Mouse (Mus musculus) cortical plate, adult 2 months (tissue): ENCODE data around the gene Timp3. TPM values are rescaled to one million over a fixed set of nuclear protein-coding genes. Genes with fewer than 3 reads are reported as not detected.
"Not testable (repeated sequence)": the region's sequence is repeated elsewhere in the genome, so short reads cannot be mapped to it uniquely, and the experiment has no call there.

Experiments
- H3K27ac ChIP-seq: fragments of 200-500 bp; 2 replicates; pipeline ENCODE4 v1.5.1; 2012; ENCODE audit warnings: low read length, control low read depth, inconsistent platforms; ENCODE audit not compliant: insufficient read depth
- H3K4me1 ChIP-seq: fragments of 200-500 bp; 2 replicates; pipeline ENCODE4 v1.6.1; 2011; ENCODE audit warnings: low read length; ENCODE audit not compliant: control insufficient read depth, insufficient read depth
- H3K4me3 ChIP-seq: fragments of 200-500 bp; 2 replicates; pipeline ENCODE4 v1.5.1; 2011; ENCODE audit warnings: mild to moderate bottlenecking, low read length, control low read depth; ENCODE audit not compliant: insufficient read depth
- CTCF ChIP-seq: fragments of 200-500 bp; IDR thresholded peaks from 2 replicates; pipeline ENCODE4 v1.5.1; 2011; ENCODE audit warnings: mild to moderate bottlenecking, control low read depth, low read length; ENCODE audit not compliant: insufficient read depth; ENCODE audit errors: extremely low read depth
- POLR2A ChIP-seq: fragments of 200-500 bp; IDR thresholded peaks from 2 replicates; pipeline ENCODE4 v1.6.1; 2011; ENCODE audit warnings: mild to moderate bottlenecking, low read length, control low read depth; ENCODE audit not compliant: insufficient read depth; ENCODE audit errors: extremely low read depth
- polyA plus RNA-seq: library from polyadenylated mRNA; depleted of rRNA; stranded (reverse); fragments of >200 nt; gene quantifications from 2 replicates; pipeline ENCODE4 v1.2.3, GENCODE M21; 2012

The Timp3 gene
- polyA plus RNA-seq, 1 experiment, result 55.0 TPM

DNA sequence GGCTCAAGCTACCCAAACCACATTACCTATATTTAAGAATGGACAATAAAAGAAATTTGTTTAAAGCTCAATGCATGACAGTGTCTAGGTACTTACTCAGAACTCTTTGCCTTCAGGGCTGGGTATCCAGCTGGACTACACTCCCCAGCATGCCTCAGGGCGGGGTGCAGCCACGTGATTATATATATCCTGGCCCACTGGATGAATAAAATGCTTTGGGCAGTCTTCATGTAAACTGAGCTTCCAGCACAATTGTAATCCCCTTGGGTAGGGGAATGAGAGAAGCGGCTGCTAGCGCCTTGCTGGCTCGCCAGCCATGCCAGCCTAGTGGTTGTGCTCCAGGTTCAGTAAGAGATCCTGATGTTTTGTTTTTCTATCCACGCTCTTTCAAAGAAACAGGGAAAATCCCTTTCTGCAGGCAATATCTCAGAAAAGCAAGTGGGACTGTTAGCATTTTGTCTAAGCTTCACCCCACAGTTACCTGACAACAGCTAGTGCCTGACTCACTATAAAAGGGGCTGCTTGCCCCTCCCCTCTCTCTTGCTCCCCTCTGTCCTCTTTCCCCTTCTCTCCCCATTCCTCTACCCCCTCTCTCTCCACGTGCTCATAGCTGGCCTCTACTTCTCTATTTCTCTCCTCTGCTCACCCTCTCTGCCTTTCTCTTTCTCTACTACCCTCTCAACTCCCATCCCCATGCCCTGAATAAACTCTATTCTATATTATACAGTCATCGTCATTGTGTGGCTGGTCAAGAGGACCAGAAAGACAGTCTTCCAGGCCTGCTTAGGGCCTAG is 76.4 kb downstream of the Timp3 start:
- Histone ChIP-seq H3K27ac (no peak overlapping the region), H3K4me3 (no peak overlapping the region), H3K4me1 (no peaks in the 10 kb centered on the region)
- TF ChIP-seq CTCF (no peak), POLR2A (no peak)

- not testable (repeated sequence) for H3K4me1 ChIP-seq, H3K4me3 ChIP-seq, H3K27ac ChIP-seq
Measured at GRCm38 (mm10) chr10:86378803-86379202, 78.6 kb downstream of the Timp3 start.

- Histone ChIP-seq H3K4me1 (no peaks in the 10 kb centered on the region), H3K27ac (no peak overlapping the region), H3K4me3 (no peak overlapping the region)
- TF ChIP-seq POLR2A (no peak), CTCF (no peak)
Measured at GRCm38 (mm10) chr10:86380626-86381025, 80.5 kb downstream of the Timp3 start.

- TF ChIP-seq POLR2A, result no peak
- no peak for TF ChIP-seq CTCF
- H3K4me1 ChIP-seq, result no peaks in the 10 kb centered on the region
- H3K4me3 ChIP-seq, result no peak overlapping the region
- no peak overlapping the region for H3K27ac ChIP-seq
Measured at GRCm38 (mm10) chr10:86381150-86381921, 81.2 kb downstream of the Timp3 start.

- H3K27ac ChIP-seq, result no peak overlapping the region
- no peak overlapping the region for H3K4me3 ChIP-seq
- H3K4me1 ChIP-seq, result no peaks in the 10 kb centered on the region
- TF ChIP-seq POLR2A (no peak), CTCF (no peak)
Measured at GRCm38 (mm10) chr10:86381922-86382260, 81.7 kb downstream of the Timp3 start.

- no peak overlapping the region for H3K27ac ChIP-seq
- H3K4me3 ChIP-seq, result no peak overlapping the region
- TF ChIP-seq CTCF (no peak), POLR2A (no peak)
- peaks cover 3% of the 10 kb centered on the region; the same call in 1 of the 2 replicates for H3K4me1 ChIP-seq
Measured at GRCm38 (mm10) chr10:86384655-86385054, 84.5 kb downstream of the Timp3 start.

DNA sequence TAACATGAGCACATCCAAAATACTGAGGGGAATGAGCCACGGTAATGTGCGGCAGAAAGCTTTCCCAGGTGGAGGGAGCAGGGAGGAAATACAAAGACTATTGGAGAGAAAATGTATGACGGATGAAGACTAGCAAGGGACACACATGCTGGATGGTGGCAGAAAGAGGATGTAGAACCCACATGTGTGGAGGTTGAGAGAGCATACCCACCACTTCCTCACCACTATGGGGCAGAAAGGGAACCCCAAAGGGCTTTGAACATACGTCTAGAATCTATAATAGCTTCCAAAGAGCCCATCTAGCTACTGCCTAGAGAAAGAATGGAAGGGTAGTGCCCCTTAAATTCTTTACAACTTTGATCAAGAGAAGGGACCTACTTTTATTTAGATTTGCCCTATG is 85.5 kb downstream of the Timp3 start:
- TF ChIP-seq CTCF (no peak), POLR2A (no peak)
- Histone ChIP-seq H3K27ac (no peak overlapping the region), H3K4me3 (no peak overlapping the region), H3K4me1 (peaks cover 5% of the 10 kb centered on the region; the same call in 1 of the 2 replicates)

- Histone ChIP-seq H3K4me1 (peaks cover 5% of the 10 kb centered on the region; the same call in 1 of the 2 replicates), H3K4me3 (no peak overlapping the region), H3K27ac (no peak overlapping the region)
- no peak for TF ChIP-seq POLR2A
Measured at GRCm38 (mm10) chr10:86386232-86386631, 86.1 kb downstream of the Timp3 start.

- TF ChIP-seq CTCF (no peak), POLR2A (no peak)
- peaks cover 5% of the 10 kb centered on the region; the same call in 1 of the 2 replicates for H3K4me1 ChIP-seq
- no peak overlapping the region for H3K27ac ChIP-seq
- no peak overlapping the region for H3K4me3 ChIP-seq
Measured at GRCm38 (mm10) chr10:86387821-86388440, 87.8 kb downstream of the Timp3 start.

GRCm38 (mm10) chr10:86388803-86389202 is 88.6 kb downstream of the Timp3 start:
- peaks cover 5% of the 10 kb centered on the region; the same call in 1 of the 2 replicates for H3K4me1 ChIP-seq
- H3K4me3 ChIP-seq, result no peak overlapping the region
- no peak overlapping the region for H3K27ac ChIP-seq
- TF ChIP-seq CTCF, result no peak
- no peak for TF ChIP-seq POLR2A
